Mouse (Mus musculus) embryo, embryonic 9.5 days (tissue): ENCODE results near the gene Pqlc2.

ENCODE experiments used
- DNase-seq: peaks from one replicate; pipeline ENCODE4 v3.0.0-alpha.2; 2017; ENCODE audit errors: extremely low spot score

Pqlc2 gene

DNA sequence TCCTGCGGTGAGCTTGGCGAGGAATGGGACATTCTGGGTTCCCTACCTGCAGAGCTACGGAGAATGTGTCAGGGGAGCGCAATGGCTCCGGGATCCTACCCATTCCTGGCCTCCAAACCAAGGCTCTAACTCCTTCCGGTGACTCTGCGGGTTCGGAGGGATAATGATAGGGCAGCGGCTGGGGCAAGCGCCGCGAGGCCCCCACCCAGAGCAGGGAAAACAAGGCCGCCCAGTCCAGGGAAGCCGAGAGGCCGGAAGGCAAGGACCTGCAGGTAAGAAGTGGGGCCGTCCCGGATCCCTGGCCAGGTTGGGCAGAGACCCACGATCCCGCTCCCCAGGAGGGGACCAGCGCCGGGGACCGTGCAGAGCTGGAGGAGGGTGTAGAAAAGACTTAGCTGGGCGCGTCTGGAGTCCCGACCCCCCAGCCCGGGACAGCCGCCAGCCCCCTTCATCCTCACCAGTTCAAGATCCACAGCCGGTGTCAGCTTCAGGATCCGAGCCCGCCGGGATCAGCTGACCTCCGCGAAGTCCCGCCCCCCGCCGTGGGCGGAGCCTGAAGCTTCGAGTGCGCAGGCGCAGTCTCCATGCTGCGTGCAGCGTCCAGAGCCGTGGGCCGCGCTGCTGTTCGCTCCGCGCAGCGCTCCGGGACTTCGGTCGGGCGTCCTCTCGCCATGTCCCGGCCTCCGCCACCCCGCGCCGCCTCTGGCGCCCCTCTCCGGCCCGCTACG, at the start of gene Pqlc2, which contains the start of gene Akr7a5:
Gene Pqlc2, minus strand, starts transcription at position 538 of the 728 bp plus-strand sequence.
Gene Akr7a5, plus strand, starts transcription at position 574 of the 728 bp plus-strand sequence.
- DNase-seq: peak; percentile 95

DNA sequence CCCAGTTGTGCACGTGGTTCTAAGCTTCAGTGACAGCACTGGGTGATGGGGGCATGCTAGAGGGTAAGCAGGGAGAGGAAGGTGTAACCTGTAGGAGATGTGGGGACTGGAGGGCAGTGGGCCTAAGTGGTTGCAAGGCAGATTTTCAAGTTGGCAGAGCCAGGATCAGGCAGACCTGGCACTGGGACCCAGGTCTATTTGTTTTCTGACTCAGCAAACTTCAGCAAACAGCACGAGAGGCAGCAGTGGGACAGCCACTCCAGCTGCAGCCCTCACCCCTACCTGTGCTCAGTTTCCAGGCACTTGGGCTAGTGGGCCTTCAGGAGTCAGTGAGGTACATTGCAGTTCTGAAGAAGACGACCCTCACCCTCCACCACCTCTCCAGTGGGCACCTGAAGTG, 46.7 kb upstream of the Pqlc2 start:
- DNase-seq: no peak

DNA sequence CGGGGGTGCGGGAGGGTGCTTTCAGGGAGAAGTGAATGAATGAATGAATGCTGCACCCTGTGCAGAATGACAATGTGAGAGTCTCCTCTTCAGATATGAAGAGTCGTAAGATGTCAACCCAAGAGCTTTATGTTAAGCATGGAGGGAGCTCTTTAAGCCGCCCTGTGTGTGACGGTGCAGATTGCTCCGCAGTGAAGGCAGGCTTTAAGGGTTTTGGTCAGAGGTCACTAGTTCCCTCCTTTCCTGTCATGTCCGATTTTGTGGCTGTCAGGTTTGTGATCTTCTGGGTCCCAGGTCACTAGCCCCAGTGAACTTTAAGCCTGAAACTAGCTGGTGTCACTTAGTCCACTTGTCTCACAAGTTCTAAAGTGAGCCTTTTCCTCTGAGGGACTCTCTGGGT, 42.3 kb upstream of the Pqlc2 start:
- DNase-seq: no peak

DNA sequence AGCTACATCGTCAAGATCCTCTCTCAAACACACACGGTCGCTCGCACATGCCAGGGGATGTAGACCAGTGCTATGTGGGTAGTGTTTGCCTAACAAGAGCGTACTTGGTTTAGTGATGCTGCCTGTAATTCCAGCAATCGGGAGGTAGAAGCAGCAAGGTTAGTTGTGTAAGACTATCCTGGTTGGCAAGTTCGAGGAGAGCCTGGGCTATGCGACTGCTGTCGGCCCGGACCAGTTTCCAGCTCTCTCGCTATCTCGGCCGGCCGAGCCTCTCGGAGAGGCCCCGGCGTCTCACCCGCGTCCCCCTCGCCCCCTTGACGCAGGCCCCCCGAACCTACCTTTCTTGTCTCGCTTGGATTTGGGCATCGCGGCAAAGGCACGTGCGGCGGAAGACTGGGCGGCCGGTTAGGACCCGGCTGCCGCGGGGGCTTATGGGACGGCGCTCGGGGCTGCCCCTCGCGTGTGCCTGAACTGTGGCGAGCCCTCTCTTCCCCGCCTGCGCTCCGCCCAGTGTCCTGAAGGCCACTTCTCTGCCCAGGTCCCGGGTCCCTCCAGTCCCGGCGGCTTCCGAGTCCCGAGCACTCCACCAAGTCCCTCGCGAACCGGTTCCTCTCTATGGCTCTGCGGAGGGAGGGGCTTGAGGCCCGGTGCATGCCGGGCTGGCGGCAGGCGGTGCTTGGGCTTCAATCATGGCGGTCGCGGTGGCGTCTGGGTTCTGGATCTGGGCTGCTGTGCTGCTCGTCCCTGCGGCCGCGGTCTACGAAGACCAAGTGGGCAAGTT, 41.6 kb upstream of the Pqlc2 start, which contains the start of the genes Mrto4, Emc1 and Ubr4:
Gene Mrto4, minus strand, starts transcription at position 646 of the 781 bp plus-strand sequence.
Gene Emc1, plus strand, starts transcription at position 657 of the 781 bp plus-strand sequence.
Gene Ubr4, plus strand, starts transcription at position 679 of the 781 bp plus-strand sequence.
- peak; percentile 89 for DNase-seq

DNA sequence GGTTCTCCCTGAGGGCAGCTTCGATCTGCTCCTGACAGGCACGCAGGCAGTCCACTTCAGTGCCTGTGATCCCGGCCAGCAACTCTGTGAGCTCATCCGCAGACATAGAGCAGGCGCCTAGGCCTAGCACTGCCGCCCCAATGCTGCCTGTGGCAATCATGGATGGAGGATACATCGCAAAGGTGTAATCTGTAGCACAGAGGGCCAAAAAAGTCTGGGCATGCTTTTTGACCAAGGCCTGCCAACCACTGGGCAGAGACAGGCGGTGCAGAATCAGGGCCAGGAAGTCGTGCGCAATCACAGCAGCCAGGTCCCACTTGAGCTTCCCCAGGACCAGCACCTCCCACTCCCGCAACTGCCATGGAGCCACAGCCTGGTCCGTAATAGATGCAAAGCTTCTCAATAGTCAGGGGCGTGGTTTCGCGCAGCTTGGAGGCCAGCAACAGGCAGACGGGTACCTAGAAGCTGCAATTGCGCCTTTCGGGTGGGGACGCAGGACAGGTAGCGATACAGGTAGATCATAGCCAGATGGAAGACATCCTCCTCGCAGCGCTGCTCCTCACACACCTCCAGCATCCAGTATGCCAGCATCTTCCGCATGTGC, 35.0 kb upstream of the Pqlc2 start:
- no peak for DNase-seq

DNA sequence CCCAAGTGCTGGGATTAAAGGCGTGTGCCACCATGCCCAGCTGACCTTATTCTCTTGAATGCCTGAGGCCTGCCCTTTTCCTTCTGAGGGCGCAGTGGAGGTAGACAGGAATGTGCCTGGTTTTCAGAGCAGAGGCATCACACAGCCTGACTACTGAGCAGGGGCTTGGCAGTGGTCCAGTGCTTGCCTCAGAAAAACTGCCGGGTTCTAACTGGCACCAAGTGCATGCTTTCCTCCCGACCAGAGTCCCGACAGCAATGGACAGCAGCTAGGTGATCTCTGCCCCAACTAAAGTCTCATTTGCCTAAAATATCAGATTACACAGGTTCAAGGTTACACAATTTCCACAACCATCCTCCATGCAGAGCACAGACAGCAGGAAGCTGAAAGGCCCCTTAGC, 33.2 kb upstream of the Pqlc2 start:
- DNase-seq: no peak

DNA sequence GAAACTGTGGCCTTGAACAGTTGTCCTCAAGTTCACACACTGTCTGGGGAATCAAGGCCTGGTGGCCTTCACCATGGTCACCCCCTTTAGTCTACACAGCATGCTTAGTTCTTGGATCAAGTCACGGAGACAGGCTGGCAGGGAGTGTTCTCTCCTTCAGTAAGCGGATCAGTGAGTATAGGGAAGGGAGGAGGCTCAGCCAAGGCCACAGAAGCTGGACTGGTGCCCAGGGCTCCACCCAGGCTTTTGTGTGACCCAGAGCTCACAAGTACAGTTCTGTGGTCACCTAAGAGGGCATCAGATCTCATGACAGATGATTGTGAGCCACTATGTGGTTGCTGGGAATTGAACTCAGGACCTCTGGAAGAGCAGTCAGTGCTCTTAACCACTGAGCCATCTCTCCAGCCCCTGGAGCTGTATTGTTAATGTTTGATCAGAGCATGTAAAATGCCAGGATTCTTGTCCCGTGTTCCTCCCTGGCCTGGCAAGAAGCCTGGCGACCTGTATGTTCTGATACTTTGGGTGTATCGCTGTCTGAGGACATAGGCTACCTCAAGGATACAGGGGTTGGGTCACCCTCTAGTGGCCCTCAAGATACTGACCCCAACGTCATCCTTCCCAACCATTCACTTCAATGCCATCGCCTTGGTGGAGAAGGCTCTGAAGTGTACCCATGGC, 31.2 kb upstream of the Pqlc2 start:
- no peak for DNase-seq

DNA sequence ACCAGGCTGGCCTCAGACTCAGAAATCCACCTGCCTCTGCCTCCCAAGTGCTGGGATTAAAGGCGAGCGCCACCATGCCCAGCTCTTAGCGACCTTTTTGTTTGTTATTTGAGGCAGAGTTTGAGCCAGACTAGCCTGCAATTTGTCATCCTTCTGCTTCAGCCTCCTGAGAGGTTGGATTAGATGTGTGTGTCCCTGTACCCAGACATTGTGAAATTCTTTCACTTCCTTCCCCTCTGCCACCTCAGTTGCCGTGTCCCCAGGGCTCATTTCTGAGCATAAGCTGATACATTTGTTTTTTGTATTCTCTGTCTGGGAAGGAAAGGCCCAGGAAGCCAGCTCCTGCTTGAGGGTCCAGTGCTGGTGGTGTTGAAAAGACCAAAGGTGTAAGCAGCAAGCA, 30.3 kb upstream of the Pqlc2 start:
- no peak for DNase-seq

DNA sequence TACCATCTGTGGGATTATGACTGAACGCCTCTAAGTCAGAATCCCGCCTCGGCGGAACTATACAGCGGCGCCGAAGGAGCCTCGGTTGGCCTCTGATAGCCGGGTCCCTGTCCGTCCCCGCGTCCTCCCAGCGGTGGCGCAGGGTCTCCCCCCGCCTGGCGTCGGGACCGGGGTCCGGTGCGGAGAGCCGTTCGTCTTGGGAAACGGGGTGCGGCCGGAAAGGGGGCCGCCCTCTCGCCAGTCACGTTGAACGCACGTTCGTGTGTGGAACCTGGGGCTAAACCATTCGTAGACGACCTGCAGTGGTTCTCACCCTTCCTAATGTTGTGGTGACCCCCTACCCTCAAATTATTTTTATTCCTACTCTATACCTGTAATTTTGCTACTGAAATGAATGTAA, 27.6 kb upstream of the Pqlc2 start:
- no peak for DNase-seq

DNA sequence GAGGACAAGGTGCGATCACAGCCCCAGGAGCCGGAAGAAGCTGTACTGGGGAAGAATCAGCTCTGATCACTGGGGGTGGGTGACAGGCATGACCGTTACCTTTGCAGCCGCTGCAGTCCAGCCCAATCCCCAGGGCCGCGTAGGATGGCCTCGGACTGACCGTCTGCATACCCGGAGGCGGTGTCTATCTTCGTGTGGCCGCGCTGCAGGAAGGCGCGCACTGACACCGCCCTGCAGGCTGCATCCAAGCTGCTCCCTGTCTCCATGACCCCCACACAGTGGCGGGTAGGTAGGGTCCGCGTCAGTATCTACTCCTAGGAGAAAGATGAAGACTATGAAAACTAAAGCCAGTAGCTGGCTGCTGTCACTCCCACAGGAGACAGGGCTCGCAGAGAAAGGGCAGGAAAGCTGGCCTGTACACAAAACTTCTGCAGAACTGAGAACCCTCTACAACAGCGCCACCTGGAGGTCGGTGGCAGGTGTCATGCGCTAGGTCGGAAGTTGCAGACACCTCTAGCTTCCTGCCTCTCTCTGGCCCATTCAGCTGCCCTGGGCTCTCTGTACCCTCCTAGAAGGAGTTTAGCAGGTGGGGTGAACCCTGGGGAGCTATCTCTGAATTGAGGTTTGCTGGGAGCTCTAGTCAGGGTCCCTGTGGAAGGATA, 26.4 kb upstream of the Pqlc2 start:
- peak; percentile 75 for DNase-seq

DNA sequence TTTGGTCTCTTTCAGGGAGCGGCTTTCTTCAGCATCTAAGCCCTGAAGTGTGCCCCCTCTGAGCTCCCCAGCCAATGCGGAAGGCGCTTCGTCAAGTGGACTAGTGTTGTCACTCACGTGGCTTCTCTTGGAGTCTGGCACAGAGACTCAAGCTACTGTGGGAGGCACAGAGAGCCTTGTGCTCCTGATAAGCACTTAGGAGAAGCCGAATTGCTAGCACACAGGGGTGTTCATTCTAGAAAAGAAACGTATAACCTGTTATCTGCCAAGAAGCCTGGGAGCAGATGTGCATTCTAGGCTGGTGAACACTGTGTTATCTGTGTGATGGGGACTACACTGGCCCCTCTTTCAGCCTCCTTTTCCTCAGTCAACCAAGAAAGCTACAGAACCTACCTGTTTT, 25.0 kb upstream of the Pqlc2 start:
- no peak for DNase-seq

DNA sequence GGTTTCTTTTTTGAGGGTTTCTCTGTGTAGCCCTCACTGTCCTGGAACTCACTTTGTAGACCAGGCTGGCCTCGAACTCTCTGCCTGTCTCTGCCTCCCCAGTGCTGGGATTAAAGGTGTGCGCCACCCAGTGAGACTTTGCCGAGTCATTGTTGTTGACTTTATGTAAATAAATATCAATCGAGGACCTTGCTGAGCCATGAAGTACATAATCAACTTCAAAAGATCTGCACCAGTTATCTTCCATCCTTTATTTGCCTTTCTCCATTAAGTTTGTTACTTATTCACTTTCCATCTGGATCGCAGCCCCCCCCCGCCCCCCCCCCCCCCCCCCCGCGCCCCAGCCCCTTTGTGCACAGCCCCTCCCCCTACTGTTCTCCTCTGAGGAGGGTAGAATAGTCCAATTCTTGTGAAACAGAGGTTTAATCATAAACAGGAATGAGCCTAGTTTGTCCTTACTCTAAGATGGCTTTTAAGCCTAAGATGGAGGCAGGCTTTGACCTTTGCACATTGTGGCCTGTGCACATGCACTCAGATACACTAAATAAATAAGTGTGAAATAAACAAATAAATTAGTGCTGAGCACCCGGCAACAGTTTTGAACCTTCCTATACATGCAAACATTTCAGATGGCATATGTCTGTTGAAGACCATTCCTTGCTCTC, 24.3 kb upstream of the Pqlc2 start:
- DNase-seq: no peak

DNA sequence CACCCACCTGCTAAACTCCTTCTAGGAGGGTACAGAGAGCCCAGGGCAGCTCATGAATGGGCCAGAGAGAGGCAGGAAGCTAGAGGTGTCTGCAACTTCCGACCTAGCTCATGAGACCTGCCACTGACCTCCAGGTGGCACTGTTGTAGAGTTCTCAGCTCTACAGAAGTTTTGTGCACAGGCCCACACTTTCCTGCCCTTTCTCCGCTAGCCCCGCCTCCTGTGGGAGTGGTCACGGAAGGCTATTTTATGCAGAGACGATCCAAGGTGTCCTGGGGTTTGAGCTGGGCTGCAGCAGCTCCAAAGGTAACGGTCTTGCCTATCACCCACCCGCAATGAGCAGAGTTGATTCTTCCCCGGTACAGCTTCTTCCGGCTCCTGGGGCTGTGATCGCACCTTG, 20.1 kb upstream of the Pqlc2 start:
- peak; percentile 82 for DNase-seq

DNA sequence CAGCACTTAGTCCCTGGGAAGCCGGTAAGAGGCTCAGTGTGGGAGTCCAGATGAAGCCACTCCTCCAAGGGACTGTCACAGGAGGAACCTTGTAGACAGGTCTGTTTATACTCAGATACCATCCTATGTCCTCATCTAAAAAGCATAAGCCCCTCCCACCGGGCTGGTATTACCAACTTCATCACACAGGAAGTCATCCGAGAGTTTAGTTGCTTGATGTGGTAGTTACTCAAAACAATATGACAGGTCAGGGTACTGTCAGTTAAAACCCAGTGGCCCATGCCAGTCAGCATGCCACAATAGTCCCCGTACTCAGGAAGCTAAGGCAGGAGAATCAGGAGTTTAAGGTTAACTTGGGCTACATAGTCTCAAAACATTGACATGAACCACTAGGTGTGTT, 9.2 kb upstream of the Pqlc2 start:
- DNase-seq: no peak

DNA sequence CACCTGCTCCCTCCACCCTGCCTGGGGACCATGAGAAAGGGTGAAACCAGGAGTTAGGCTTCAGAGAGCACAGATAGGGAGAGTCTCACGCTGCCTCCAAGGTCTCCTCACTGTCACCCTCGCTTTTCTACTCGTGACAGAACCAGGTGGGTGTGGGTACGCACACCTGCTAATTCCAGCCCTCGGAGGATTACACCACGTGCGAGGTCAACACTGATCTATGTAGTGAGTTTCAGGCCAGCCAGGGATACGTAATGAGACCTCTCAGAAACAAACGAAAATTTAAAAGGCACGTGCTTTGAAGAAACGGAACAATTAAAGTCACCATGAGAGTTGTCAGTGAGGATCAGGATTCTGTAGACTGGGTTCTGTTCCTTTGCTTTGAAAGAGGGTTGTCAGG, 7.9 kb upstream of the Pqlc2 start:
- DNase-seq: no peak

DNA sequence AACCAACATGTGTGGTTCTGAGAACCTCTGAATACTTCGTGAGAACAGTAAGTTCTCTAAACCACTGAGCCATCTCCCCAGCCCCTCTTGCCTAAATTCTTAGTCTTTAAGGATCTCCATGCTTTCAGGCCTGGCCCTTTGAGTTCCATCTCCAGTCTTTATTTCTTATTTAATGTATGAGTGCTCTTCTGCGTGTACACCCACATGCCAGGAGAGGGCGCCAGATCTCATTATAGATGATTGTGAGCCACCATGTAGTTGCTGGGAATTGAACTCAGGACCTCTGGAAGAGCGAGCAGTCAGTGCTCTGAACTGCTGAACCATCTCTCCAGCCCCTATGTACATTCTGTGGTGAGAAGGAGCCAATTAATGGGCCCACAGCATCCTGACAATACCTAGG, 2.1 kb upstream of the Pqlc2 start:
- no peak for DNase-seq

DNA sequence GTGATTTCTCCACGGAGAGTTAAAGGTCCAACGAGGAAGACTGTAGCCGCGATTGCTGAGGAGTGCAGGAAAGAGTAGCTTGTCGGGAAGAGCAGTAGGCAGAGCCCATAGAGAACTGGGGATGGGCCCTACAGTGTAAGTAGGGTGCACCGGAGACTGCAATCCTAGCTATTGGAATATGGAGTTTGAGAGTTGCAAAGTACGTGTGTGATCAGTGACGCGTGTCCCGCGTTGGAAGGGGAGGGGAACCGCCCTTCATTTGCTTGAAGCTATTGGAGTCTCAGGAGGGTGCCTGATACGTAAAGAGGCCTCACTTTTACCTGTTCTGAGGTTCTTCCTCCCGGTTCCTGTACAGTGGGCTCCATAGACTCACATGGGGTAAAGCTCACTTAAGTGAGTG, 1.2 kb upstream of the Pqlc2 start:
- no peak for DNase-seq

DNA sequence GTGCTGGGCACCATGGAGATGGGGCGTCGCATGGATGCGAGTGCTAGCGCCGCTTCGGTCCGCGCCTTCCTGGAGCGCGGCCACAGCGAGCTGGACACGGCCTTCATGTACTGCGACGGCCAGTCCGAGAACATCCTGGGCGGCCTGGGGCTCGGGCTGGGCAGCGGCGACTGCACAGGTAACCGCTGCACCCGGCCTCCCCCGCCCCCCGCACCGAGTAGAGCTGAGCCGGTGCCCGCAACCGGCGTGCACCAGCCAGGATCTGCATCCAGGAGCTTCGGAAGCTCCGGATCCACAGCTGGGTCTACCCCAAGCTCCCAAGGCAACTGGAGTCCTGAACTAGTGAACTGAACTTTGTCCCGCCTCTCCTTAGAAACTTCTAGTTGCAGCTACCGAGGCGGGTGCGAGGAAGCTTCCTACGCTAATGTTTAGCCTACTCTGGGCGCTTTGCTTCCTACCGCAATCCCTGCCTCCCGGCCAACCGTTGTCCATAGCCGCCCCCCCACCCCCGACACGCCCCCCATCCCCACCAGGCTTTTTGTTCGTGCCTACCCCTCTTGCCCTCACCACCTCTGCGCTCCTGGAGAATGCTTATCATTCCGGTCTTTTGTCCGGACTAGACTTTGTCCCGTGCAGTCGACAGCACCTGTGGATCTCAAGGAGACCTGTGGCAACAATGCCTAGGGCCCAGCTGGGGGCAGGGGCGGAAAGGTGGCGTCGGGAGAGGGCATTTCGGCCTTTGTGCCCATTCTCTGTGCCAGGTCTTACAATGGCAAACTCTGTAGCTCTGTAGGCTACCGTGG, 592 bp upstream of the Pqlc2 start:
- DNase-seq: peak; percentile 16

DNA sequence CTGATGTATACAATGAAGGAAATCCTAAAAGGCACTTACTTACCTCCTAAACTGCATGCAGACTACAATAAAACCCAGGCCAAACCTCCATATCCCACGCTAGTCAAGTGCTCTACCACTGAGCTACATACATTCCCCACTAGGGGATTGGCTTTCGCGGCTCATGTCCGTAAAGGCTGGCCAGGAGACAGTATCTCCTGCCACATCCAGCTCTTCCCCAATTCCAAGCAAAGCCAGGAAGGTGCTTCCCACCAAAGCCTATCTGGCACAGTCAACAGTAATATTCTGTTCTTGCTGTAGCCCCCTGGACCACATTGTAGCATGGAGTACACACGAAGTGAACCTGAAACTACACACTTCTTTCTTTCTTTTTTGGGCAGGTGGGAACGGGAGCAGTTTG, 857 bp downstream of the Pqlc2 start:
- DNase-seq: no peak

DNA sequence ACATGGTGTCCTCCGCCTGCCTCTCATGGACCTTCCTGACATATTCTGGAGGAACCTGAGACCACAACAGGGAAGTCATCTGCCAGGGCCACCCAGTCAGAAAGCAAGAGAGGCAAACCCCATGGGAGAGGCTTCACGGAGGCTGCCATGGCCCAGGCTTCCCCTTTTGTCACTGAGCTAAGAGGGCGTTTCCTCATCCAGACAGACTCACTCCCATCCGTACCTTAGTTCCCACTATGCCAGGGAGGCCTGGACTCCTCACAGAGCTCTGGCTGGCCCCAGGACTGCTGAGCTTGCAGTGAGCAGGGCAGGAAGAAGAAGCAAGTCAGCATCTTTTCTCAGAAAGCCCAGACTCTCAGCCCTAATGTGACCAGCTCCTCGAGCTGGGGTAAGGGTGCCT, 2.6 kb downstream of the Pqlc2 start:
- no peak for DNase-seq
